Mouse (Mus musculus): ENCODE results near the gene Cstf2. TPM values are rescaled to one million over a fixed set of nuclear protein-coding genes. Genes with fewer than 3 reads are reported as not detected.

Cstf2 gene
- polyA plus RNA-seq (2017; shearing (Covaris generic)), result 10 to 100 TPM; 49.6 to 53.4 TPM

DNA sequence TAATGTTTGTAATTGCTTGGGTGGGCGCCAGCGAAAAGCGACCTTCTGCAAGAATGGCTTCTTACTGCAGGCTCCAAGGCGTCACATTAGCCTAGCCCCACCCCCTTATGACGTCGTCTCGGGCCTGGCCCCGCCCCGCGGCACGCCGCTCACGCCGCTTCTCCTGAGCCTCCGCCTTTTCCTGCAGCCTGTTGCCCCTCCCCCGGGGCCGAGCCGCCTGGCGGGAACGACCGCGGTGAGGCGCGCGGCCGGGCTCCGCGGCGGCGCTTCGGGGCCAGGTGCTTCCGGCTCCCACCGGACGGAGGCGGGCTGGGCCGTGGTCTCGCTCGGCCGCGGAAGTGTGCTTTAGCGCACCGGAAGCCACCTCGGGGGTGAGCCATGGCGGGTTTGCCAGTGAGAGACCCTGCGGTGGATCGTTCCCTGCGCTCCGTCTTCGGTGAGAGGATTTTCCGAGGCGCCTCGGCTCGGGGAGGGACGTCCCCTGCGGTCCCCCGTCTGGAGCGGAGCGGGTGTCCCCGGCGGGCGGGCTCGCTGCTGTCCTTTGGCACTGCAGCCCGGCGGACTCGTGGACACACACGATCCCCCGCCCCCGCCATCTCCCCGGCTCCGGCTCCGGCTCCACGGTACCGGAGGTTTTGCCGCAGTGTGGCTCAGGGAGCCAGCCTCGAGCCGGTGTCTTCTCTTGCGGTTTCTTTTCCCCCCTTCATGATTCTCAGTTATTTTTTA, at the start of gene Cstf2:
Cstf2 (plus strand) TSS at position 201 of the 726 bp plus-strand sequence.

Other genes with a start within 250 kb of the Cstf2 start
- not detected for gene Tnmd, start 208.2 kb upstream of the Cstf2 start, polyA plus RNA-seq (2017; shearing (Covaris generic))
- 1 to 10 TPM; 2.5 to 5.7 TPM for gene Tspan6, start 160.8 kb upstream of the Cstf2 start, polyA plus RNA-seq (2017; shearing (Covaris generic))
- gene Srpx2, start 150.8 kb upstream of the Cstf2 start, polyA plus RNA-seq (2017; shearing (Covaris generic)), result under 1 TPM in 1 of 2 experiments, not detected in 1; 0.13 TPM
- under 1 TPM in 1 of 2 experiments, not detected in 1; 0.21 TPM for gene Sytl4, start 77.4 kb upstream of the Cstf2 start, polyA plus RNA-seq (2017; shearing (Covaris generic))
- gene Xkrx, start 102.9 kb downstream of the Cstf2 start, polyA plus RNA-seq (2017; shearing (Covaris generic)), result 1 to 10 TPM in 1 of 2 experiments, under 1 TPM in 1; 0.78 to 2.7 TPM
- not detected for gene Arl13a, start 128.3 kb downstream of the Cstf2 start, polyA plus RNA-seq (2017; shearing (Covaris generic))
- 1 to 10 TPM in 1 of 2 experiments, under 1 TPM in 1; 0.37 to 1.3 TPM for gene Nox1, start 162.8 kb downstream of the Cstf2 start, polyA plus RNA-seq (2017; shearing (Covaris generic))
- gene Trmt2b, start 217.8 kb downstream of the Cstf2 start, polyA plus RNA-seq (2017; shearing (Covaris generic)), result 10 to 100 TPM; 24.6 to 29.8 TPM
- gene Tmem35a, start 236.0 kb downstream of the Cstf2 start, polyA plus RNA-seq (2017; shearing (Covaris generic)), result under 1 TPM; 0.13 to 0.21 TPM
- 1 to 10 TPM; 2.3 to 4.1 TPM for gene Cenpi, start 248.9 kb downstream of the Cstf2 start, polyA plus RNA-seq (2017; shearing (Covaris generic))